Mouse (Mus musculus) intestine, embryonic 16.5 days (tissue): Measurements from ENCODE around the gene Dgka. TPM values are rescaled to one million over a fixed set of nuclear protein-coding genes. Genes with fewer than 3 reads are reported as not detected.
A peak's percentile ranks its signal among the peaks of the same experiment; 100 is the strongest.

Experiments
- ATAC-seq: fragments of 200-750 bp; cut with Nextera tagmentation; 2 replicates; pipeline ENCODE4 v1.8.0; 2017; ENCODE audit warnings: moderate TSS enrichment, moderate library complexity
- H3K27ac ChIP-seq: fragments of 300-500 bp; sonication (generic); 2 replicates; pipeline ENCODE4 v1.5.1; 2014; ENCODE audit warnings: mild to moderate bottlenecking, low read length
- H3K27me3 ChIP-seq: fragments of 300-500 bp; sonication (generic); replicated peaks from 2 replicates; pipeline ENCODE4 v1.6.1; 2014; ENCODE audit warnings: low read length, control low read depth, mixed read lengths; ENCODE audit not compliant: control insufficient read depth, insufficient read depth
- H3K36me3 ChIP-seq: fragments of 300-500 bp; sonication (generic); 2 replicates; pipeline ENCODE4 v1.6.1; 2014; ENCODE audit warnings: low read length, control low read depth; ENCODE audit not compliant: control insufficient read depth, insufficient read depth
- H3K4me1 ChIP-seq: fragments of 300-500 bp; sonication (generic); 2 replicates; pipeline ENCODE4 v1.6.1; 2014; ENCODE audit warnings: low read length, control low read depth, mixed read lengths; ENCODE audit not compliant: control insufficient read depth, insufficient read depth
- H3K4me2 ChIP-seq: fragments of 300-500 bp; sonication (generic); 2 replicates; pipeline ENCODE4 v1.6.1; 2014; ENCODE audit warnings: low read depth, low read length, control low read depth
- H3K4me3 ChIP-seq: fragments of 300-500 bp; sonication (generic); 2 replicates; pipeline ENCODE4 v1.5.1; 2014; ENCODE audit warnings: mild to moderate bottlenecking, low read length
- H3K9ac ChIP-seq: fragments of 300-500 bp; sonication (generic); 2 replicates; pipeline ENCODE4 v1.6.1; 2014; ENCODE audit warnings: low read depth, low read length
- H3K9me3 ChIP-seq: fragments of 300-500 bp; sonication (generic); 2 replicates; pipeline ENCODE4 v1.6.1; 2016; ENCODE audit warnings: low read length, control low read depth; ENCODE audit not compliant: control insufficient read depth
- WGBS: fragments of 180-500 bp; shearing (Covaris S2); extraction: QIAGEN DNeasy Blood & Tissue Kit; methylation state at CpG from one replicate; pipeline ENCODE4 v1.1.7; 2014; 5-methylcytosine and 5-hydroxymethylcytosine counted together
- polyA plus RNA-seq: library from polyadenylated mRNA; unstranded; fragments of >200 nt; fragmentation: Nextera tagmentation; extraction: Ambion mirVana; gene quantifications from 2 replicates; pipeline ENCODE4 v1.2.1, GENCODE M21; 2015

Dgka gene
- polyA plus RNA-seq, 1 experiment from 2014 or later, result 7.9 TPM

GRCm38 (mm10) chr10:128705317-128705693 is 39.4 kb downstream of the Dgka start:
- Histone ChIP-seq H3K27me3 (no peaks in the 10 kb centered on the region), H3K27ac (peak overlapping the region; percentile 80), H3K9me3 (no peaks in the 10 kb centered on the region), H3K9ac (peak overlapping the region; percentile 65), H3K4me2 (peak overlapping the region; percentile 71), H3K4me1 (peaks cover 10% of the 10 kb centered on the region; the same call in 1 of the 2 replicates), H3K36me3 (no peaks in the 10 kb centered on the region), H3K4me3 (peak overlapping the region; percentile 84)
- WGBS, result 10% methylated on average over 11 of the region's 11 CpGs
- ATAC-seq, result peak; percentile 49

- WGBS, result under 1% methylated on average over 62 of the region's 62 CpGs
- Histone ChIP-seq H3K27ac (peak within 1 kb of the TSS; percentile 96), H3K9ac (peak within 1 kb of the TSS; percentile 86), H3K4me1 (peaks cover 10% of the 10 kb centered on the region; the same call in 1 of the 2 replicates), H3K4me3 (peak within 1 kb of the TSS; percentile 84), H3K36me3 (no peaks in the 10 kb centered on the region), H3K4me2 (peak within 1 kb of the TSS; percentile 71), H3K27me3 (no peaks in the 10 kb centered on the region), H3K9me3 (no peaks in the 10 kb centered on the region)
- ATAC-seq, result peak; percentile 95
Measured at GRCm38 (mm10) chr10:128704491-128705316, 40.0 kb downstream of the Dgka start, which contains the start of gene Cdk2. Gene Cdk2, minus strand, starts transcription at chr10:128705031.

- no peaks in the 10 kb centered on the region; the same call in 1 of the 2 replicates for H3K36me3 ChIP-seq
- peak within 1 kb of the TSS; percentile 71 for H3K4me2 ChIP-seq
- H3K27me3 ChIP-seq, result no peaks in the 10 kb centered on the region
- no peaks in the 10 kb centered on the region for H3K9me3 ChIP-seq
- H3K4me1 ChIP-seq, result peaks cover 13% of the 10 kb centered on the region; the same call in 1 of the 2 replicates
- H3K27ac ChIP-seq, result peak within 1 kb of the TSS; percentile 96
- WGBS, result 12% methylated on average over 4 of the region's 4 CpGs
- peak within 1 kb of the TSS; percentile 86 for H3K9ac ChIP-seq
- H3K4me3 ChIP-seq, result peak within 1 kb of the TSS; percentile 84
- ATAC-seq, result no peak
Measured at GRCm38 (mm10) chr10:128703895-128704294, 40.8 kb downstream of the Dgka start, which contains the start of gene Pmel. Gene Pmel, plus strand, starts transcription at chr10:128704195.

GRCm38 (mm10) chr10:128702328-128703007 is 42.2 kb downstream of the Dgka start:
- Histone ChIP-seq H3K9me3 (no peaks in the 10 kb centered on the region), H3K4me2 (no peak overlapping the region), H3K27ac (no peak overlapping the region), H3K27me3 (no peaks in the 10 kb centered on the region), H3K4me3 (no peak overlapping the region), H3K4me1 (peaks cover 13% of the 10 kb centered on the region; the same call in 1 of the 2 replicates), H3K36me3 (peaks cover 3% of the 10 kb centered on the region; the same call in 1 of the 2 replicates), H3K9ac (no peak overlapping the region)
- 69% methylated on average over 6 of the region's 6 CpGs for WGBS
- ATAC-seq, result no peak

- Histone ChIP-seq H3K27me3 (no peaks in the 10 kb centered on the region), H3K9me3 (no peaks in the 10 kb centered on the region), H3K4me3 (no peak overlapping the region), H3K4me2 (no peak overlapping the region), H3K36me3 (peaks cover 3% of the 10 kb centered on the region; the same call in 1 of the 2 replicates), H3K9ac (no peak overlapping the region), H3K27ac (no peak overlapping the region), H3K4me1 (peaks cover 13% of the 10 kb centered on the region; the same call in 1 of the 2 replicates)
- WGBS, result 86% methylated on average over 5 of the region's 5 CpGs
- ATAC-seq, result no peak
Measured at GRCm38 (mm10) chr10:128700712-128701111, 43.9 kb downstream of the Dgka start.

GRCm38 (mm10) chr10:128699611-128700010 is 45.0 kb downstream of the Dgka start:
- Histone ChIP-seq H3K9me3 (no peaks in the 10 kb centered on the region), H3K4me1 (peaks cover 14% of the 10 kb centered on the region), H3K27me3 (no peaks in the 10 kb centered on the region), H3K4me3 (no peak overlapping the region), H3K9ac (no peak overlapping the region), H3K36me3 (peaks cover 3% of the 10 kb centered on the region; the same call in 1 of the 2 replicates), H3K27ac (no peak overlapping the region), H3K4me2 (no peak overlapping the region)
- 66% methylated on average over 11 of the region's 11 CpGs for WGBS
- ATAC-seq, result no peak

GRCm38 (mm10) chr10:128699006-128699405 is 45.6 kb downstream of the Dgka start:
- ATAC-seq, result no peak

GRCm38 (mm10) chr10:128697072-128697725 is 47.5 kb downstream of the Dgka start:
- H3K9me3 ChIP-seq, result no peaks in the 10 kb centered on the region
- no peak overlapping the region for H3K4me3 ChIP-seq
- H3K9ac ChIP-seq, result no peak overlapping the region
- peaks cover 3% of the 10 kb centered on the region; the same call in 1 of the 2 replicates for H3K36me3 ChIP-seq
- no peaks in the 10 kb centered on the region for H3K27me3 ChIP-seq
- peaks cover 10% of the 10 kb centered on the region for H3K4me1 ChIP-seq
- no peak for ATAC-seq
- 0 out of 2 replicates have a peak overlapping the region, but pooled peaks have one; percentile 59 for H3K4me2 ChIP-seq
- WGBS, result 82% methylated on average over 6 of the region's 6 CpGs
- peak overlapping the region; percentile 43; the same call in 1 of the 2 replicates for H3K27ac ChIP-seq

More at GRCm38 (mm10) chr10:128699006-128699405, 45.6 kb downstream of the Dgka start:
- Histone ChIP-seq H3K36me3 (peaks cover 3% of the 10 kb centered on the region; the same call in 1 of the 2 replicates), H3K4me3 (no peak overlapping the region), H3K9ac (no peak overlapping the region), H3K4me2 (no peak overlapping the region), H3K9me3 (no peaks in the 10 kb centered on the region), H3K27me3 (no peaks in the 10 kb centered on the region), H3K27ac (no peak overlapping the region), H3K4me1 (peaks cover 16% of the 10 kb centered on the region)
- 84% methylated on average over 5 of the region's 5 CpGs for WGBS
